Comparison of ENCODE assay signal across 31 mouse cellular contexts in genomic region chr15:12318451-12318850, GRCm38 (mm10). TPM values are rescaled to one million over a fixed set of nuclear protein-coding genes. Genes with fewer than 3 reads are reported as not detected.
DNase-seq lines count a peak whose midpoint lies in the region; ATAC-seq and TF ChIP-seq lines count a peak whose summit lies in the region.
"Had no signal": no experiment of that assay in that cellular context is flagged by ENCODE, and none has a peak within 500 bp of the region (broad histone marks: within the 10 kb centered on the region; RNA-seq: fewer than 3 reads in every experiment).

No protein-coding gene starts in this region.

- H3K9ac ChIP-seq in liver, embryonic 13.5 days: 0 out of 2 replicates have a peak overlapping the region, but pooled peaks have one; percentile 2
- H3K9ac ChIP-seq in liver, embryonic 12.5 days: no peak overlapping the region
- H3K9ac ChIP-seq: embryonic facial prominence, embryonic 13.5 days; embryonic facial prominence, embryonic 15.5 days; forebrain, embryonic 13.5 days; forebrain, embryonic 15.5 days; forebrain, postnatal 0 days had no signal

- 74% methylated on average over 8 of the region's 8 CpGs for WGBS in liver, embryonic 13.5 days (ENCODE audit: insufficient replicate concordance)
- WGBS in liver, embryonic 12.5 days (ENCODE audit: insufficient replicate concordance): 77% methylated on average over 8 of the region's 8 CpGs

- H3K36me3 ChIP-seq in liver, embryonic 13.5 days: no peaks in the 10 kb centered on the region
- no peaks in the 10 kb centered on the region for H3K36me3 ChIP-seq in liver, embryonic 12.5 days
- H3K36me3 ChIP-seq: embryonic facial prominence, embryonic 13.5 days; embryonic facial prominence, embryonic 15.5 days; forebrain, embryonic 15.5 days; G1E had no signal

- no peak overlapping the region for H3K27ac ChIP-seq in gastrocnemius, adult 2 months
- no peak overlapping the region for H3K27ac ChIP-seq in liver, embryonic 13.5 days
- no peak overlapping the region for H3K27ac ChIP-seq in liver, embryonic 12.5 days
- H3K27ac ChIP-seq: embryonic facial prominence, embryonic 13.5 days; embryonic facial prominence, embryonic 15.5 days; forebrain, embryonic 13.5 days; forebrain, embryonic 15.5 days had no signal

- intact Hi-C loops in gastrocnemius, adult 2 months (cut with DNase I): no loop called here

- no peak for TF ChIP-seq CTCF in gastrocnemius, adult 2 months (IDR thresholded peaks at IDR 0.05)

- H3K4me2 ChIP-seq in liver, embryonic 13.5 days: no peak overlapping the region
- H3K4me2 ChIP-seq in liver, embryonic 12.5 days: no peak overlapping the region
- H3K4me2 ChIP-seq: embryonic facial prominence, embryonic 13.5 days; embryonic facial prominence, embryonic 15.5 days; forebrain, embryonic 13.5 days; forebrain, embryonic 15.5 days had no signal

- ATAC-seq in liver, embryonic 13.5 days (ENCODE audit: low read depth): no peak
- ATAC-seq in liver, embryonic 12.5 days: no peak
- ATAC-seq in monocyte, adult 5-6 weeks (replicated peaks; ENCODE audit: insufficient number of reproducible peaks, low FRiP score, low TSS enrichment, poor library complexity, severe bottlenecking): no peak
- ATAC-seq: activated CD4-positive, CD25-positive, alpha-beta regulatory T cell, adult 4 months; CD4-positive, CD25-positive, alpha-beta regulatory T cell, adult 4 months; forebrain, embryonic 13.5 days; forebrain, embryonic 15.5 days; forebrain, postnatal 0 days; Patski had no signal

- H3K4me3 ChIP-seq in gastrocnemius, adult 2 months: no peak overlapping the region
- no peak overlapping the region for H3K4me3 ChIP-seq in liver, embryonic 13.5 days (replicated peaks)
- no peak overlapping the region for H3K4me3 ChIP-seq in liver, embryonic 12.5 days
- H3K4me3 ChIP-seq: embryonic facial prominence, embryonic 13.5 days; embryonic facial prominence, embryonic 15.5 days; erythroblast, embryonic 14.5 days; forebrain, embryonic 13.5 days; forebrain, embryonic 15.5 days had no signal

- peaks cover 36% of the 10 kb centered on the region for H3K4me1 ChIP-seq in liver, embryonic 13.5 days (replicated peaks)
- H3K4me1 ChIP-seq in liver, embryonic 12.5 days: peaks cover 36% of the 10 kb centered on the region

- peak; percentile 22 for DNase-seq in gastrocnemius, adult 2 months
- no peak for DNase-seq in gastrocnemius, postnatal 10 days
- DNase-seq in liver, embryonic 13.5 days: no peak
- DNase-seq in 3134 (ENCODE audit: extremely low read depth, insufficient read length, low spot score) (peak; percentile 16), adipocyte (ENCODE audit: low spot score) (peak; percentile 46)
- DNase-seq: adrenal gland, adult 2 months; adrenal gland, postnatal 10 days; adrenal gland, postnatal 25 days; B cell, adult 2 months; cerebellum, adult 11 months; cerebellum, adult 18-20 months; cerebellum, adult 8-10 months; cerebellum, adult 9-11 months; cerebellum, postnatal 14 days; cerebellum, postnatal 36 days; embryo, embryonic 11 days; forebrain, postnatal 0 days had no signal

- H3K9me3 ChIP-seq in liver, embryonic 13.5 days (replicated peaks): no peaks in the 10 kb centered on the region
- H3K9me3 ChIP-seq in liver, embryonic 12.5 days (replicated peaks): no peaks in the 10 kb centered on the region
- H3K9me3 ChIP-seq: embryonic facial prominence, embryonic 13.5 days; embryonic facial prominence, embryonic 15.5 days; forebrain, embryonic 13.5 days; forebrain, embryonic 15.5 days; G1E had no signal

- H3K27me3 ChIP-seq in liver, embryonic 13.5 days: peaks cover 5% of the 10 kb centered on the region; the same call in 1 of the 2 replicates
- peaks cover 5% of the 10 kb centered on the region for H3K27me3 ChIP-seq in liver, embryonic 12.5 days (replicated peaks)
- H3K27me3 ChIP-seq: Patski had no signal

RNA-seq across cellular contexts. Expression of gene Golph3, which starts 2.8 kb away (rescaled TPM):
- 10 to 100 TPM; 77.0 to 80.0 TPM for total RNA-seq in gastrocnemius, adult 2 months (2021)
- total RNA-seq in gastrocnemius, postnatal 10 days (2021): 10 to 100 TPM; 61.3 to 66.0 TPM
- 51.6 and 66.2 TPM in 2 replicates for polyA plus RNA-seq in liver, embryonic 13.5 days (2015; fragmentation: Nextera tagmentation; extraction: Ambion mirVana)
- 79.8 and 82.7 TPM in 2 replicates for polyA plus RNA-seq in liver, embryonic 12.5 days (2016; fragmentation: Nextera tagmentation; extraction: Ambion mirVana)
- total RNA-seq in monocyte, adult 5-6 weeks (2017): 96.4 to 118 TPM (median 109 TPM) in 3 replicates

RNA-seq across cellular contexts. Expression of gene 1810049J17Rik, which starts 3.2 kb away (rescaled TPM):
- total RNA-seq in gastrocnemius, adult 2 months (2021): not detected
- total RNA-seq in gastrocnemius, postnatal 10 days (2021): not detected
- polyA plus RNA-seq in liver, embryonic 13.5 days (2015; fragmentation: Nextera tagmentation; extraction: Ambion mirVana): 0.29 and 1.7 TPM in 2 replicates
- polyA plus RNA-seq in liver, embryonic 12.5 days (2016; fragmentation: Nextera tagmentation; extraction: Ambion mirVana): 1.2 and 1.9 TPM in 2 replicates
- total RNA-seq in monocyte, adult 5-6 weeks (2017): 1.7 TPM in 1 of 3 replicates, not detected in the others
- total RNA-seq: adrenal gland, postnatal 25 days; forebrain, postnatal 0 days had no signal
- polyA plus RNA-seq: activated CD4-positive, CD25-positive, alpha-beta regulatory T cell, adult 4 months; brain, embryonic 14.5 days; CD4-positive, CD25-positive, alpha-beta regulatory T cell, adult 4 months; embryonic facial prominence, embryonic 11.5 days; embryonic facial prominence, embryonic 13.5 days; erythroblast, embryonic 14.5 days; forebrain, embryonic 11.5 days; forebrain, embryonic 13.5 days had no signal

Comparison
In these comparisons a context has a peak if more than half of its experiments do, and no peak if none do; other contexts are left out.
1. DNase-seq: peak in gastrocnemius, adult 2 months (single experiment), 3134 (single experiment) and adipocyte (single experiment); none in gastrocnemius, postnatal 10 days (single experiment) and liver, embryonic 13.5 days (single experiment).